Mouse (Mus musculus) liver, postnatal 0 days (tissue): ENCODE data around the gene Cep55. TPM values are rescaled to one million over a fixed set of nuclear protein-coding genes. Genes with fewer than 3 reads are reported as not detected.

ENCODE experiments used
- ATAC-seq: fragments of 200-750 bp; cut with Nextera tagmentation; 2 replicates; pipeline ENCODE4 v1.8.0; 2017; ENCODE audit warnings: mild to moderate bottlenecking, moderate library complexity
- DNase-seq: peaks from one replicate; pipeline ENCODE4 v3.0.0-alpha.2; 2016
- H3K27ac ChIP-seq: fragments of 300-500 bp; sonication (generic); 2 replicates; pipeline ENCODE4 v1.5.1; 2014; ENCODE audit warnings: antibody characterized with exemption, moderate library complexity, mild to moderate bottlenecking, low read depth
- H3K27me3 ChIP-seq: fragments of 300-500 bp; sonication (generic); 2 replicates; pipeline ENCODE4 v1.6.1; 2014; ENCODE audit warnings: low read length, control low read depth, mixed read lengths; ENCODE audit not compliant: insufficient read depth
- H3K36me3 ChIP-seq: fragments of 300-500 bp; sonication (generic); replicated peaks from 2 replicates; pipeline ENCODE4 v1.6.1; 2014; ENCODE audit warnings: mild to moderate bottlenecking, control low read depth, low read length, moderate library complexity, mixed read lengths; ENCODE audit not compliant: insufficient read depth
- H3K4me1 ChIP-seq: fragments of 300-500 bp; sonication (generic); 2 replicates; pipeline ENCODE4 v1.6.1; 2014; ENCODE audit warnings: antibody characterized with exemption, mild to moderate bottlenecking, control low read depth; ENCODE audit not compliant: insufficient read depth
- H3K4me2 ChIP-seq: fragments of 300-500 bp; sonication (generic); 2 replicates; pipeline ENCODE4 v1.6.1; 2014; ENCODE audit warnings: low read depth, mild to moderate bottlenecking, low read length, moderate library complexity, mixed read lengths
- H3K4me3 ChIP-seq: fragments of 300-500 bp; sonication (generic); 2 replicates; pipeline ENCODE4 v1.5.1; 2014; ENCODE audit warnings: low read depth, low read length
- H3K9ac ChIP-seq: fragments of 300-500 bp; sonication (generic); replicated peaks from 2 replicates; pipeline ENCODE4 v1.6.1; 2014; ENCODE audit warnings: mild to moderate bottlenecking, moderate library complexity
- H3K9me3 ChIP-seq: fragments of 300-500 bp; sonication (generic); 2 replicates; pipeline ENCODE4 v1.6.1; 2016; ENCODE audit warnings: mild to moderate bottlenecking, control low read depth, low read length, mixed read lengths
- CTCF ChIP-seq: sonication (generic); IDR thresholded peaks from 2 replicates; pipeline ENCODE4 v1.5.1; 2016; ENCODE audit warnings: antibody characterized with exemption, low read depth
- EP300 ChIP-seq: IDR thresholded peaks from 2 replicates; pipeline ENCODE4 v1.6.1; 2016; ENCODE audit warnings: antibody characterized with exemption, low read depth, mild to moderate bottlenecking
- WGBS: fragments of 180-500 bp; shearing (Covaris S2); extraction: QIAGEN DNeasy Blood & Tissue Kit; methylation state at CpG from one replicate; pipeline ENCODE4 v1.1.7; 2014; ENCODE audit not compliant: insufficient replicate concordance; 5-methylcytosine and 5-hydroxymethylcytosine counted together
- polyA plus RNA-seq: library from polyadenylated mRNA; unstranded; fragments of >200 nt; fragmentation: Nextera tagmentation; extraction: Ambion mirVana; gene quantifications from 2 replicates; pipeline ENCODE4 v1.2.1, GENCODE M21; 2015

Gene Cep55
- 3.0 and 3.3 TPM in 2 replicates for polyA plus RNA-seq

GRCm38 (mm10) chr19:38054720-38055192 is at the start of gene Cep55:
Cep55 (plus strand) TSS chr19:38055011.
- TF ChIP-seq CTCF = no peak
- no peak for TF ChIP-seq EP300
- H3K36me3 ChIP-seq = no peaks in the 10 kb centered on the region
- WGBS = under 1% methylated on average over 35 of the region's 36 CpGs
- 0 out of 2 replicates have a peak, but pooled peaks cover 3% of the 10 kb centered on the region for H3K27me3 ChIP-seq
- H3K27ac ChIP-seq = no peak within 1 kb of the TSS
- peak within 1 kb of the TSS; percentile 78 for H3K4me3 ChIP-seq
- ATAC-seq (peak; percentile 96), DNase-seq (peak; percentile 97)
- peaks cover 13% of the 10 kb centered on the region for H3K4me1 ChIP-seq
- H3K9ac ChIP-seq = peak within 1 kb of the TSS; percentile 64
- H3K4me2 ChIP-seq = peak within 1 kb of the TSS; percentile 92
- H3K9me3 ChIP-seq = no peaks in the 10 kb centered on the region

GRCm38 (mm10) chr19:38011379-38011778 is 43.4 kb upstream of the Cep55 start:
- TF ChIP-seq CTCF (no peak), EP300 (no peak)
- H3K9me3 ChIP-seq = no peaks in the 10 kb centered on the region
- H3K9ac ChIP-seq = no peak overlapping the region
- no peak overlapping the region for H3K4me3 ChIP-seq
- no peaks in the 10 kb centered on the region for H3K27me3 ChIP-seq
- H3K36me3 ChIP-seq = no peaks in the 10 kb centered on the region
- H3K4me2 ChIP-seq = no peak overlapping the region
- no peak for ATAC-seq
- peaks cover 8% of the 10 kb centered on the region; the same call in 1 of the 2 replicates for H3K4me1 ChIP-seq
- DNase-seq = no peak
- 25% methylated on average over 1 of the region's 1 CpGs for WGBS
- no peak overlapping the region for H3K27ac ChIP-seq

DNA sequence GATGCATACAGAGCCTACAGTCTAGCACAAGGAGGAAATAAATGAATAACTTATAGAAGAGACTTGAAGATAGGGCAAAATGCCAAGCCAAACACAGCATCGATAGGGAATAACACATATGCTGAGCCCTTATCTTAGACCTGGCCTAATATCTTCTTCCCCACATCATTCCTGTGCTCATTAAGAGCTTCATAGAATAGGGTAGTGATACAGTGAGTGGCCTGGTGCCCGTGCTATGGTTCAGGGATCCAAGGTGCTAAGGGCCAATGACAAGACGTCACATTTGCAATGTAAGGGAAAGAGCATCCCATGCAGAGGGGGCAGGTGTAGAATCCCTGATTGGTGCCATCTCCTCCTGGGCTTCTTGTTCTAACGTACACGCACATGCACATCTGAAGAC is 40.4 kb upstream of the Cep55 start:
- Histone ChIP-seq H3K4me3 (no peak overlapping the region), H3K27ac (no peak overlapping the region), H3K36me3 (no peaks in the 10 kb centered on the region), H3K9me3 (no peaks in the 10 kb centered on the region), H3K4me1 (peaks cover 8% of the 10 kb centered on the region; the same call in 1 of the 2 replicates), H3K27me3 (no peaks in the 10 kb centered on the region), H3K4me2 (no peak overlapping the region), H3K9ac (no peak overlapping the region)
- 79% methylated on average over 5 of the region's 5 CpGs for WGBS
- ATAC-seq = no peak
- no peak for TF ChIP-seq EP300
- no peak for TF ChIP-seq CTCF
- no peak for DNase-seq

GRCm38 (mm10) chr19:38015180-38015872 is 39.5 kb upstream of the Cep55 start:
- 43% methylated on average over 1 of the region's 1 CpGs for WGBS
- no peak overlapping the region for H3K4me3 ChIP-seq
- DNase-seq (peak; percentile 55), ATAC-seq (peak; percentile 96)
- no peak overlapping the region for H3K4me2 ChIP-seq
- H3K4me1 ChIP-seq = peaks cover 8% of the 10 kb centered on the region; the same call in 1 of the 2 replicates
- no peaks in the 10 kb centered on the region for H3K36me3 ChIP-seq
- H3K9me3 ChIP-seq = no peaks in the 10 kb centered on the region
- 0 out of 2 replicates have a peak overlapping the region, but pooled peaks have one; percentile 22 for H3K27ac ChIP-seq
- no peak overlapping the region for H3K9ac ChIP-seq
- TF ChIP-seq CTCF (no peak), EP300 (no peak)
- H3K27me3 ChIP-seq = no peaks in the 10 kb centered on the region

GRCm38 (mm10) chr19:38015873-38016254 is 38.9 kb upstream of the Cep55 start:
- no peak overlapping the region for H3K27ac ChIP-seq
- no peaks in the 10 kb centered on the region for H3K36me3 ChIP-seq
- ATAC-seq (no peak), DNase-seq (no peak)
- no peak overlapping the region for H3K4me2 ChIP-seq
- 61% methylated on average over 1 of the region's 1 CpGs for WGBS
- no peaks in the 10 kb centered on the region for H3K27me3 ChIP-seq
- TF ChIP-seq EP300 = no peak
- TF ChIP-seq CTCF = no peak
- no peak overlapping the region for H3K4me3 ChIP-seq
- H3K9me3 ChIP-seq = no peaks in the 10 kb centered on the region
- H3K9ac ChIP-seq = no peak overlapping the region
- H3K4me1 ChIP-seq = peaks cover 8% of the 10 kb centered on the region; the same call in 1 of the 2 replicates

DNA sequence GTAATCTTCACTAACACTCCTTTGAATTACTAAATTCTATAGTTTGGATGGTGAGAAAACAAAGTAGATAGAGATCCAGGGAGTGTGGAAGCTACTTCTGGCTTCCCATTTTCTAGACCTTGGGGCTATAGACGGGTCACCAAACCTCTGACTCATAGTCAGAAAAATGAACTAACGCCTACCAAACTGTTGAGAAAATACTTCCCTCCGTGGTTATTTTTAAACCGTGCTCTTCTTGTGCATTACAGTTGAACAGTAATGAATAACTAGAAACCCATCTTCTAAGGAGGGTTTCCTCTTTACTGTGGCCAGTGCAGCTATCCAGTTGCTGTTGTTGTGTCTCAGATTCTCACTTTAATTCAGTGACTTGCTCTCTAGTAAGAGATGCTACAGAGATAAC is 32.1 kb upstream of the Cep55 start:
- H3K9ac ChIP-seq = no peak overlapping the region
- no peak overlapping the region for H3K27ac ChIP-seq
- 10% methylated on average over 4 of the region's 4 CpGs for WGBS
- H3K9me3 ChIP-seq = no peaks in the 10 kb centered on the region
- H3K36me3 ChIP-seq = no peaks in the 10 kb centered on the region
- H3K4me2 ChIP-seq = no peak overlapping the region
- DNase-seq (no peak), ATAC-seq (0 out of 2 replicates have a peak, but pooled peaks have one; percentile 14)
- H3K4me1 ChIP-seq = peaks cover 35% of the 10 kb centered on the region
- TF ChIP-seq CTCF (no peak), EP300 (no peak)
- H3K4me3 ChIP-seq = no peak overlapping the region
- no peaks in the 10 kb centered on the region for H3K27me3 ChIP-seq
